Mouse (Mus musculus): Measurements from ENCODE around the gene Krt12. TPM values are rescaled to one million over a fixed set of nuclear protein-coding genes. Genes with fewer than 3 reads are reported as not detected.

Krt12 gene
- polyA plus RNA-seq, 1 experiment, result 0.06 TPM

GRCm38 (mm10) chr11:99389264-99389663 is 32.8 kb downstream of the Krt12 start, which contains the start of gene Krt10:
Krt10 (minus strand) TSS chr11:99389364.
- TF ChIP-seq CTCF (IDR thresholded peaks at IDR 0.05; ENCODE audit: insufficient read depth, low read length) (no peak), POLR2A (IDR thresholded peaks at IDR 0.05; ENCODE audit: borderline replicate concordance, extremely low read depth, low read depth, low read length) (no peak)
- no peak within 1 kb of the TSS for H3K4me3 ChIP-seq (replicated peaks; ENCODE audit: extremely low read depth, low read depth, low read length)
- DNase-seq, result no peak
- 80% methylated on average over 4 of the region's 4 CpGs for WGBS
- H3K4me1 ChIP-seq (ENCODE audit: control insufficient read depth, insufficient read depth, low read length), result no peaks in the 10 kb centered on the region

GRCm38 (mm10) chr11:99388661-99389060 is 33.4 kb downstream of the Krt12 start:
- no peaks in the 10 kb centered on the region for H3K4me1 ChIP-seq (ENCODE audit: control insufficient read depth, insufficient read depth, low read length)
- DNase-seq, result no peak
- TF ChIP-seq POLR2A (IDR thresholded peaks at IDR 0.05; ENCODE audit: borderline replicate concordance, extremely low read depth, low read depth, low read length) (no peak), CTCF (IDR thresholded peaks at IDR 0.05; ENCODE audit: insufficient read depth, low read length) (no peak)

GRCm38 (mm10) chr11:99385813-99386721 is 36.0 kb downstream of the Krt12 start:
- 1% methylated on average over 70 of the region's 71 CpGs for WGBS
- Histone ChIP-seq H3K4me1 (ENCODE audit: control insufficient read depth, insufficient read depth, low read length) (no peaks in the 10 kb centered on the region), H3K4me3 (replicated peaks; ENCODE audit: extremely low read depth, low read depth, low read length) (peak overlapping the region; percentile 75)
- TF ChIP-seq CTCF (IDR thresholded peaks at IDR 0.05; ENCODE audit: insufficient read depth, low read length) (no peak), POLR2A (IDR thresholded peaks at IDR 0.05; ENCODE audit: borderline replicate concordance, extremely low read depth, low read depth, low read length) (peak; percentile 69)
- DNase-seq, result peak; percentile 86

More at GRCm38 (mm10) chr11:99388661-99389060, 33.4 kb downstream of the Krt12 start:
- H3K4me3 ChIP-seq (replicated peaks; ENCODE audit: extremely low read depth, low read depth, low read length), result no peak overlapping the region
- 88% methylated on average over 18 of the region's 18 CpGs for WGBS

- peak; percentile 66 for DNase-seq
- Histone ChIP-seq H3K4me1 (ENCODE audit: control insufficient read depth, insufficient read depth, low read length) (no peaks in the 10 kb centered on the region), H3K4me3 (replicated peaks; ENCODE audit: extremely low read depth, low read depth, low read length) (no peak overlapping the region)
- no peak for TF ChIP-seq POLR2A (IDR thresholded peaks at IDR 0.05; ENCODE audit: borderline replicate concordance, extremely low read depth, low read depth, low read length)
- TF ChIP-seq CTCF (IDR thresholded peaks at IDR 0.05; ENCODE audit: insufficient read depth, low read length), result peak; percentile 91
- WGBS, result 11% methylated on average over 5 of the region's 5 CpGs
Observed at GRCm38 (mm10) chr11:99379568-99379967, 42.5 kb downstream of the Krt12 start.

- DNase-seq, result no peak
- no peak for TF ChIP-seq POLR2A (IDR thresholded peaks at IDR 0.05; ENCODE audit: borderline replicate concordance, extremely low read depth, low read depth, low read length)
- TF ChIP-seq CTCF (IDR thresholded peaks at IDR 0.05; ENCODE audit: insufficient read depth, low read length), result no peak
- WGBS, result 81% methylated on average over 13 of the region's 13 CpGs
Observed at GRCm38 (mm10) chr11:99374803-99375202, 47.3 kb downstream of the Krt12 start, which contains the start of gene Krt28. Krt28 (minus strand) TSS chr11:99374903.

GRCm38 (mm10) chr11:99369853-99370451 is 52.1 kb downstream of the Krt12 start:
- TF ChIP-seq POLR2A (IDR thresholded peaks at IDR 0.05; ENCODE audit: borderline replicate concordance, extremely low read depth, low read depth, low read length) (no peak), CTCF (IDR thresholded peaks at IDR 0.05; ENCODE audit: insufficient read depth, low read length) (no peak)
- no peak for DNase-seq
- WGBS, result 75% methylated on average over 8 of the region's 8 CpGs
- no peak overlapping the region for H3K4me3 ChIP-seq (replicated peaks; ENCODE audit: extremely low read depth, low read depth, low read length)
- no peaks in the 10 kb centered on the region for H3K4me1 ChIP-seq (ENCODE audit: control insufficient read depth, insufficient read depth, low read length)

More at GRCm38 (mm10) chr11:99374803-99375202, 47.3 kb downstream of the Krt12 start, which contains the start of gene Krt28:
- Histone ChIP-seq H3K4me1 (ENCODE audit: control insufficient read depth, insufficient read depth, low read length) (no peaks in the 10 kb centered on the region), H3K4me3 (replicated peaks; ENCODE audit: extremely low read depth, low read depth, low read length) (no peak within 1 kb of the TSS)

GRCm38 (mm10) chr11:99369229-99369628 is 52.8 kb downstream of the Krt12 start:
- TF ChIP-seq POLR2A (IDR thresholded peaks at IDR 0.05; ENCODE audit: borderline replicate concordance, extremely low read depth, low read depth, low read length) (no peak), CTCF (IDR thresholded peaks at IDR 0.05; ENCODE audit: insufficient read depth, low read length) (peak; percentile 47; the same call in 1 of the 2 replicates)
- DNase-seq, result no peak
- Histone ChIP-seq H3K4me3 (replicated peaks; ENCODE audit: extremely low read depth, low read depth, low read length) (no peak overlapping the region), H3K4me1 (ENCODE audit: control insufficient read depth, insufficient read depth, low read length) (no peaks in the 10 kb centered on the region)
- 9% methylated on average over 3 of the region's 3 CpGs for WGBS

GRCm38 (mm10) chr11:99366791-99367190 is 55.3 kb downstream of the Krt12 start:
- 39% methylated on average over 10 of the region's 10 CpGs for WGBS
- no peak for DNase-seq
- TF ChIP-seq POLR2A (IDR thresholded peaks at IDR 0.05; ENCODE audit: borderline replicate concordance, extremely low read depth, low read depth, low read length), result no peak
- peak; percentile 32; the same call in 1 of the 2 replicates for TF ChIP-seq CTCF (IDR thresholded peaks at IDR 0.05; ENCODE audit: insufficient read depth, low read length)
- Histone ChIP-seq H3K4me1 (ENCODE audit: control insufficient read depth, insufficient read depth, low read length) (no peaks in the 10 kb centered on the region), H3K4me3 (replicated peaks; ENCODE audit: extremely low read depth, low read depth, low read length) (no peak overlapping the region)

Other genes starting within 250 kb of the Krt12 start
- gene Smarce1, start 191.2 kb downstream of the Krt12 start, polyA plus RNA-seq (2012; rRNA removed), result 19.3 and 20.8 TPM in 2 replicates
- gene Krt222, start 178.2 kb downstream of the Krt12 start, polyA plus RNA-seq (2012; rRNA removed), result 0.11 and 0.12 TPM in 2 replicates
- not detected in 2 replicates for gene Krt24, start 137.0 kb downstream of the Krt12 start, polyA plus RNA-seq (2012; rRNA removed)
- not detected in 2 replicates for gene Krt25, start 99.3 kb downstream of the Krt12 start, polyA plus RNA-seq (2012; rRNA removed)
- not detected in 2 replicates for gene Krt26, start 84.3 kb downstream of the Krt12 start, polyA plus RNA-seq (2012; rRNA removed)
- not detected in 2 replicates for gene Krt27, start 71.2 kb downstream of the Krt12 start, polyA plus RNA-seq (2012; rRNA removed)
- 0.11 and 0.15 TPM in 2 replicates for gene Krt28, start 47.4 kb downstream of the Krt12 start, polyA plus RNA-seq (2012; rRNA removed)
- gene Krt10, start 32.9 kb downstream of the Krt12 start, polyA plus RNA-seq (2012; rRNA removed), result 1.0 and 1.1 TPM in 2 replicates
- gene Krt20, start 15.9 kb upstream of the Krt12 start, polyA plus RNA-seq (2012; rRNA removed), result 0.72 TPM in 1 of 2 replicates, not detected in the other
- 20.2 and 26.1 TPM in 2 replicates for gene Krt23, start 70.9 kb upstream of the Krt12 start, polyA plus RNA-seq (2012; rRNA removed)
- not detected in 2 replicates for gene Krt39, start 99.1 kb upstream of the Krt12 start, polyA plus RNA-seq (2012; rRNA removed)
- gene Krt40, start 120.9 kb upstream of the Krt12 start, polyA plus RNA-seq (2012; rRNA removed), result not detected in 2 replicates
- 1.2 TPM in 1 of 2 replicates, not detected in the other for gene Krtap3-3, start 128.6 kb upstream of the Krt12 start, polyA plus RNA-seq (2012; rRNA removed)
- 8.7 TPM in 1 of 2 replicates, not detected in the other for gene Krtap3-2, start 134.6 kb upstream of the Krt12 start, polyA plus RNA-seq (2012; rRNA removed)
- gene Gm11939, start 137.2 kb upstream of the Krt12 start, polyA plus RNA-seq (2012; rRNA removed), result not detected in 2 replicates
- not detected in 2 replicates for gene Krtap3-1, start 144.4 kb upstream of the Krt12 start, polyA plus RNA-seq (2012; rRNA removed)
- gene Krtap1-5, start 158.8 kb upstream of the Krt12 start, polyA plus RNA-seq (2012; rRNA removed), result not detected in 2 replicates
- not detected in 2 replicates for gene Krtap1-4, start 161.4 kb upstream of the Krt12 start, polyA plus RNA-seq (2012; rRNA removed)
- not detected in 2 replicates for gene Krtap1-3, start 169.1 kb upstream of the Krt12 start, polyA plus RNA-seq (2012; rRNA removed)
- not detected in 2 replicates for gene Krtap9-3, start 175.8 kb upstream of the Krt12 start, polyA plus RNA-seq (2012; rRNA removed)
- not detected in 2 replicates for gene Gm11938, start 181.0 kb upstream of the Krt12 start, polyA plus RNA-seq (2012; rRNA removed)
- gene Gm11937, start 187.9 kb upstream of the Krt12 start, polyA plus RNA-seq (2012; rRNA removed), result not detected in 2 replicates
- not detected in 2 replicates for gene Krtap2-4, start 192.6 kb upstream of the Krt12 start, polyA plus RNA-seq (2012; rRNA removed)
- not detected in 2 replicates for gene Gm11562, start 198.2 kb upstream of the Krt12 start, polyA plus RNA-seq (2012; rRNA removed)
- gene Krtap4-1, start 206.0 kb upstream of the Krt12 start, polyA plus RNA-seq (2012; rRNA removed), result not detected in 2 replicates
- gene Krtap4-2, start 212.8 kb upstream of the Krt12 start, polyA plus RNA-seq (2012; rRNA removed), result not detected in 2 replicates
- gene Krtap4-7, start 221.8 kb upstream of the Krt12 start, polyA plus RNA-seq (2012; rRNA removed), result not detected in 2 replicates
- gene Gm11555, start 228.0 kb upstream of the Krt12 start, polyA plus RNA-seq (2012; rRNA removed), result not detected in 2 replicates
- not detected in 2 replicates for gene Gm11563, start 236.7 kb upstream of the Krt12 start, polyA plus RNA-seq (2012; rRNA removed)
- not detected in 2 replicates for gene Krtap4-6, start 243.7 kb upstream of the Krt12 start, polyA plus RNA-seq (2012; rRNA removed)

Data from lung, adult 2 months (tissue).